Comparison of ENCODE assay signal across 29 mouse cellular contexts in genomic region chr13:48319001-48319400, GRCm38 (mm10). TPM values are rescaled to one million over a fixed set of nuclear protein-coding genes. Genes with fewer than 3 reads are reported as not detected.
"Had no signal": no experiment of that assay in that cellular context is flagged by ENCODE, and none has a peak within 500 bp of the region (broad histone marks: within the 10 kb centered on the region; RNA-seq: fewer than 3 reads in every experiment).

No protein-coding gene starts in this region.

- H3K36me3 ChIP-seq: embryonic facial prominence, embryonic 10.5 days; embryonic facial prominence, embryonic 12.5 days; embryonic facial prominence, embryonic 13.5 days; embryonic facial prominence, embryonic 15.5 days; forebrain, embryonic 10.5 days; forebrain, embryonic 12.5 days; forebrain, embryonic 15.5 days had no signal

- DNase-seq: cerebellum, adult 2 months; cerebellum, adult 8-10 months; cerebellum, adult 9-10 months; cerebellum, adult 9-11 months; cerebellum, postnatal 10 days; cerebellum, postnatal 14 days; cerebellum, postnatal 25 days; cerebellum, postnatal 36 days; embryo, embryonic 11 days; forebrain, postnatal 0 days; gastrocnemius, adult 2 months; gastrocnemius, postnatal 10 days; gastrocnemius, postnatal 14 days; gastrocnemius, postnatal 25 days; gastrocnemius, postnatal 36 days; heart, adult 2 months had no signal

- H3K27me3 ChIP-seq: embryonic facial prominence, embryonic 12.5 days; embryonic facial prominence, embryonic 13.5 days; embryonic facial prominence, embryonic 15.5 days; forebrain, embryonic 15.5 days had no signal

- H3K9ac ChIP-seq: embryonic facial prominence, embryonic 12.5 days; embryonic facial prominence, embryonic 13.5 days; embryonic facial prominence, embryonic 15.5 days; forebrain, embryonic 12.5 days; forebrain, embryonic 13.5 days; forebrain, embryonic 15.5 days; forebrain, postnatal 0 days had no signal

- H3K4me3 ChIP-seq: embryonic facial prominence, embryonic 10.5 days; embryonic facial prominence, embryonic 12.5 days; embryonic facial prominence, embryonic 13.5 days; embryonic facial prominence, embryonic 15.5 days; erythroblast, embryonic 14.5 days; forebrain, embryonic 10.5 days; forebrain, embryonic 12.5 days; forebrain, embryonic 13.5 days; forebrain, embryonic 15.5 days; gastrocnemius, adult 2 months; heart, adult 2 months had no signal

- H3K27ac ChIP-seq: embryonic facial prominence, embryonic 10.5 days; embryonic facial prominence, embryonic 12.5 days; embryonic facial prominence, embryonic 13.5 days; embryonic facial prominence, embryonic 15.5 days; forebrain, embryonic 10.5 days; forebrain, embryonic 12.5 days; forebrain, embryonic 13.5 days; forebrain, embryonic 15.5 days; gastrocnemius, adult 2 months; heart, adult 2 months had no signal

- H3K9me3 ChIP-seq: embryonic facial prominence, embryonic 10.5 days; embryonic facial prominence, embryonic 12.5 days; embryonic facial prominence, embryonic 13.5 days; embryonic facial prominence, embryonic 15.5 days; forebrain, embryonic 12.5 days; forebrain, embryonic 13.5 days; forebrain, embryonic 15.5 days had no signal

- ATAC-seq: forebrain, embryonic 13.5 days; forebrain, embryonic 14.5 days; forebrain, embryonic 15.5 days; forebrain, embryonic 16.5 days; forebrain, postnatal 0 days had no signal

- H3K4me2 ChIP-seq: embryonic facial prominence, embryonic 12.5 days; embryonic facial prominence, embryonic 13.5 days; embryonic facial prominence, embryonic 15.5 days; forebrain, embryonic 12.5 days; forebrain, embryonic 13.5 days; forebrain, embryonic 15.5 days had no signal

RNA-seq across cellular contexts. Expression of gene Id4, which starts 58.0 kb away (rescaled TPM):
- total RNA-seq: common myeloid progenitor, adult 5-6 weeks; granulocyte monocyte progenitor cell, adult 5-6 weeks had no signal
